Mouse (Mus musculus) retina, embryonic 14.5 days (tissue): ENCODE data around the gene Sgta.

ENCODE experiments used
- DNase-seq: peaks from one replicate; pipeline ENCODE4 v3.0.0-alpha.2; 2015; ENCODE audit warnings: low spot score

Gene Sgta

GRCm38 (mm10) chr10:81019687-81020086, 40.3 kb downstream of the Sgta start:
- no peak for DNase-seq

GRCm38 (mm10) chr10:81018326-81018725, 41.7 kb downstream of the Sgta start:
- DNase-seq: peak; percentile 64

GRCm38 (mm10) chr10:81016645-81017044, 43.3 kb downstream of the Sgta start:
- DNase-seq: peak; percentile 83

DNA sequence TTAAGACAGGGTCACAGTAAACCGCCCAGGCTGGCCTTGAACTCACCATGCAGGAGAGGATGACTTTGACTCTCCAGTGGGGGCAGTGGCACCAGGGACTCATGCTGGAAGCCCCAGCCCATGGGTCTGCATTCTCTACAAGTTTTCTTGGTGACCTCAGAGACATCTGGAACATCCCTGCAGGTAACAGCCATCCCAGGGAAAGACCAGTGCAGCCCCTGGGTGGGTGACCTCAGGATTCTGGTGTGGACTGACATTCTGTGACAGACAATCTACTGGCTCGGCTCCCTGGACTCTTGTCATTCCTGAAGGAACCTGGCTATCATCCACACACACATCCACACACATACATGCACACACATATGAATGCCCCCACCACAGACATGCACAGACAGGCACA, 44.3 kb downstream of the Sgta start:
- DNase-seq: no peak

- DNase-seq: peak; percentile 99
Observed at GRCm38 (mm10) chr10:81014393-81015384, 45.3 kb downstream of the Sgta start, which contains the start of gene Gng7. Gene Gng7 (minus strand): TSS chr10:81014945.

DNA sequence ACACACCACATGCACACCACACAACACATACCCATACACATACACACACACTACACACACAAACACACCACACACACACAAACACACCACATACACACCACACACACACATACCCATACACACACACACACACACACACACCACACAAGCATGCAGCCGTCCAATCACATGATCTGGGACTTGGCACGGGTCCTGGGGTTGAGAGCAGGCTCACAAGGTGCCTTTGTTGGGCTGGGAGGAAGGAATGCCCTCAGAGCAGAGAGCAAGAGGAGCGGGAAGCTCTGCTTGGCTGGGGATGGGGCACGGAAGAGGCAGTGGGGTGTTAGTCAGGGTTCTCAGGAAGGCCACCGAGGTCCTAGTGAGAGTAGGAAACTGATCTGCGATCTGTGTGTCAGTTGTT, 49.1 kb downstream of the Sgta start:
- DNase-seq: no peak

- DNase-seq: no peak
Observed at GRCm38 (mm10) chr10:81007240-81007639, 52.7 kb downstream of the Sgta start.

GRCm38 (mm10) chr10:81006005-81006677, 53.8 kb downstream of the Sgta start:
- DNase-seq: no peak

DNA sequence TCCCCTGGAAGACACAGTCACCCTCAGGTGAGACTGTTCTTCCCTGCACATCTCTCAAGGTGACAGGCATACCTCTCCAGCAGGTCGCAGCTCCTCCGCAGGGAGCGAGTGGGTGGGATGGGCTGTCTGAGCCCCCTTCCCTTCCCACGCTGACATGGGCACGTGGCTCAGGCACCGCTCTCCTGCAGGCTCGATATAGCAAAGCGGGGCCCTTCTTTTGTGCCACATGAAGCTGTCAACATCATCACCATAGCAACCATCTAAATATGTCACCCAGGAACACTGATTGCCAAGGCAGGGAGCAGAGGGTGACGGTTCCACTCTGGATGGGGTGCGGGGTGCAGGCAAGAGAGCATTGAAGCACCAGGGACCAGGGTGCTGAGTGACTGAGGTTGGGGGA, 58.8 kb downstream of the Sgta start:
- no peak for DNase-seq

DNA sequence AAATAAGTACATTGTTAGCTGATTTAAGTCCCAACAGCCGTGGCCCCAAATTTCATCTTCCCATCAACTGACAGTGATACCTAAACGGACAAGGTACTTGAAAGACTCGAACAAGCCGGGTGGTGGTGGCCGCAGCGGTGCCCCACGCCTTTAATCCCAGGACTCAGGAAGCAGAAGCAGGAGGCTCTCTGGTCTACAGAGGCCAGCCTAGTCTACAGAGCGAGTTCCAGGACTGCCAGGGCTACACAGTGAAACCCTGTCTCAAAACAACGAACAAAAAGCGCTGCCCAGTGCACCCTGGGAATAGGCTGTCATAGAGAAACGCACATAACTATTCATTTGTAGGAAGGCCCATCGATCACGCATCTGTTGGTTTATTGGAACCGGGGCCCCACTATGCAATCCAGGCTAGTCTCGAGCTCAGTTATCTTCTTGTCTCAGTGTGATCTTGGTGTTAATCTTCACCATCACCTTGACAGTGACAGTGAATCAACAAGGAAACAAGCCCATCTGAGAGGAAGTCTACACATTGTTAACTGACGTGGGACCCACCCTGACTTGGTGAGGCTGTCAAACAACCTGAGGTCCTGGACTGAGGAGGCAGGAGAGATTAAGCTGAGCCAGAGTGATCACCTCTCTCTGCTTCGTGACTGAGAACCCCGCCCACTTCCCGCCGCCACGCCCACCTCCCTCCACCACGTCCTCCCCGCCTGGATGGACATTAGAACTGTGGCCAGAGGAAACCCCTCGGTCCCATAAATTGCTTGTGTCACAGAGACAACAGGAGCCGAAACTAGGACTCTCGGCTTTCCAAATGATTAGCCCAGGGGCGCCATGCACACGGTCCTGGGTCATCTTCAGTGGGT, 59.6 kb downstream of the Sgta start:
- no peak for DNase-seq

DNA sequence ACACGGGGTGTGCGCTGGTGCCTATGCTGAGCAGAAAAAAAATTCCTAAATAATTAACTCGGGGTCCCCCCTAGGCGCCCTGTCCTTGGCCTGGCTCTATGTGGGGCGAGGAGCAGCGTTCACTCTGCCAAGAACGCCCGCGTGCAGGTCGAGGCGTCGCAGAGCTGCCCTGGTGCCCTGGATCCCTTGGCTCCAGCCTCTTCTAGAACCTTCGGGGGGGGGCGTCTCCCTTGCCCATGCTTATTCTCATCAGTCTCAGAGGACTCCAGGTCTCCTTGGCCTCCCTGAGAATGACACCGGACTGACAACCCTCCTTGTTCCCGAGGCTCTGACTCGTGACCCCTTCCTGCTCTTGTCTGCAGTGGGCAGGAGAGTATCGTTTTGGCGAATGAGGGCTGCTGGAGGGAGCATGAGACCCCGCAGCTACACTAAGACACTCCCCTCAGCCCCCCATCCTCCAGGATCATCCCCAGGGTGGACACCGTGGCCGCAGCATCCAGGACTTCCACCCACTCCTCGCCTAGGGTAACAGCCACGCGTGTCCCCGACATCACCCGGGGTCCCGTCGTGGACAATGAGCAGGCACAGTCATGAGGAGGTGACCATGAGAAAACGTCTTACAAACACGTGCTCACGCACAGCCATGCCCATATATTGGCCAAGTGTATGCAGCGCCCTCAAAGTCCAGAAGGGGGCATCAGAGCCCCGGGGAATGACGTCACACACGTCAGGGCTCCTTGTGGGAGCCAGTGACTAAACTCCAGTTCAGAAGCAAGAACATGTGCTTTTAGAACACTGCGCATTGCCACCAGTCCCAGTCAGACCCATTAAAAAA, 60.4 kb downstream of the Sgta start:
- peak; percentile 90 for DNase-seq

DNA sequence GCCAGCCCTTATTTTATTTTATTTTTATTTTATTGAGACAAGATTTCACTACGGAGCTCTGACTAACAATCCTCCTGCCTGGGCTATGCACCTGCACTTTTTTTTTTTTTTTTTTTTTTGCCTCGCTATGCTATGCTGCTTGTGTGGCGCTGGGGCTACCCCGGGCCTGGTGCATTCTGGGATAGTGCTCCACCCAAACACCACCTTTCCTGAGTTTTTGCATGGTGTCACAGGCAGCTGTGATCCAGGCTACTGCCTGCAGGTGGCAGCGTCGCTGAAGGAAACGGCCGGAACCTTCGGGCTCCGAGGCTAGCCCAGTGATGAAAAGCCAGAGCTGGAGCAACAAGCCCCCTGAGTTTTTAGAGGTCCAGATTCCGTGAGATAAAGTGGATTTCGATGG, 61.2 kb downstream of the Sgta start:
- DNase-seq: peak; percentile 74

- no peak for DNase-seq
Observed at GRCm38 (mm10) chr10:80998021-80998420, 62.0 kb downstream of the Sgta start.

DNA sequence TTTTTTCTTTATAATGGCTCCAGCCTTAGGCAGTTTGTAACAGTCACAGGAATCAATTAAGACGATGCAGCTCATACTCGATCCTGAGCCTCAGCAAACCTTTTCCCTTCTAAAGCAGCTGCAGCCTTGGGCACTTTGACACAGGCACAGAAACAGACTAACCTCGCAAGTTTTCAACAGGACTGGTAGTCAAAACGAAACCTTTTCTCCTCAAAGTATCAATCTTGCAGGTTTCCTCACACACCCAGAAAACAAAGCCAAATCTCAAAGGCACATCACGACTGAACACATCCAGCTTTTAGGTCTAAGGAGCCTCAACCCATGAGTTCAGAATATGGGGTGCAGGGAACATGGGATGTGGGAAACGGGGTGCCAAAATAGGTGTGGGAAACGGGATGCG, 62.6 kb downstream of the Sgta start:
- no peak for DNase-seq

GRCm38 (mm10) chr10:80996501-80996900, 63.5 kb downstream of the Sgta start:
- DNase-seq: no peak

DNA sequence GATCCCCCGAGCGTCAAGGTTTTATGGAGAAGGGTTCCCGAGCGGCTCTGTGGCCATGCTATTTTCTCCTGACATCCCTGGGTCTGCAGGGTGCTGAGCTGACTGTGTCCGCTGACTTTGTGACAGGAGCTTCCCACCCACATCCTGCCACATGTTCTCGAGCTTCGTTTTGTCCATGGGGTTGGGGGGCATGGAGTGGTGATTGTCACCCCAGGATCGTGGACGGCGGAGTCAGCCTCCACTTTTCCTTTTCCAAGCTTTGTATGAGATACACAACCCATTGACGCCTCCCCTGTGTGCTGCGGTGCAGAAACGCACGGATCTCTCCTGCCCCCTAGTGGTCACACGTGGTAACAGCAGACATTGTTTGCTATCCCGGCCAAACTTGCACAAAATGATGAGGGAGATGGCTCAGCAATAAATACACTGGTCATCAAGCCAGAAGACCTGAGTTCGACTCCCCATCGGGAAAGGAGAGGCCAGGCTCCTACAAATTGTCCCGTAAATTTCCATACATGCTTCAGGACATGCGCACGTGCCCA, 64.8 kb downstream of the Sgta start:
- peak; percentile 91 for DNase-seq

- no peak for DNase-seq
Observed at GRCm38 (mm10) chr10:80994621-80995020, 65.4 kb downstream of the Sgta start.
